Mouse (Mus musculus) limb, embryonic 10.5 days (tissue): ENCODE measurements around the gene Epn3. TPM values are rescaled to one million over a fixed set of nuclear protein-coding genes. Genes with fewer than 3 reads are reported as not detected.
A peak's percentile ranks its signal among the peaks of the same experiment; 100 is the strongest.

Experiments used
- DNase-seq: peaks from one replicate; pipeline ENCODE4 v3.0.0-alpha.2; 2017; ENCODE audit warnings: low spot score
- H3K27ac ChIP-seq: fragments of 300-500 bp; sonication (generic); 2 replicates; pipeline ENCODE4 v1.5.1; 2016; ENCODE audit warnings: mild to moderate bottlenecking
- H3K27me3 ChIP-seq: fragments of 300-500 bp; sonication (generic); 2 replicates; pipeline ENCODE4 v1.6.1; 2016; ENCODE audit warnings: low read depth, mild to moderate bottlenecking; ENCODE audit not compliant: poor library complexity, severe bottlenecking
- H3K36me3 ChIP-seq: fragments of 300-500 bp; sonication (generic); 2 replicates; pipeline ENCODE4 v1.6.1; 2016; ENCODE audit warnings: mild to moderate bottlenecking, moderate library complexity
- H3K4me1 ChIP-seq: fragments of 300-500 bp; sonication (generic); 2 replicates; pipeline ENCODE4 v1.6.1; 2016
- H3K4me3 ChIP-seq: fragments of 300-500 bp; sonication (generic); 2 replicates; pipeline ENCODE4 v1.5.1; 2016; ENCODE audit warnings: mild to moderate bottlenecking, moderate library complexity
- H3K9me3 ChIP-seq: fragments of 300-500 bp; sonication (generic); replicated peaks from 2 replicates; pipeline ENCODE4 v1.6.1; 2016; ENCODE audit warnings: mild to moderate bottlenecking
- WGBS: fragments of 180-500 bp; shearing (Covaris S2); methylation state at CpG from one replicate; pipeline ENCODE4 v1.1.7; 2016; 5-methylcytosine and 5-hydroxymethylcytosine counted together
- polyA plus RNA-seq: library from polyadenylated mRNA; unstranded; fragments of >200 nt; fragmentation: Nextera tagmentation; extraction: Ambion mirVana; gene quantifications from 2 replicates; pipeline ENCODE4 v1.2.1, GENCODE M21; 2016

Gene Epn3
- polyA plus RNA-seq, 1 experiment from 2014 or later = 3.6 TPM

GRCm38 (mm10) chr11:94489745-94490144, 10.0 kb downstream of the Epn3 start:
- WGBS = 45% methylated on average over 4 of the region's 4 CpGs
- Histone ChIP-seq H3K27me3 (peaks cover 64% of the 10 kb centered on the region), H3K4me1 (peaks cover 55% of the 10 kb centered on the region), H3K9me3 (no peaks in the 10 kb centered on the region), H3K36me3 (no peaks in the 10 kb centered on the region), H3K27ac (peak overlapping the region; percentile 66), H3K4me3 (no peak overlapping the region)
- DNase-seq = peak; percentile 45

DNA sequence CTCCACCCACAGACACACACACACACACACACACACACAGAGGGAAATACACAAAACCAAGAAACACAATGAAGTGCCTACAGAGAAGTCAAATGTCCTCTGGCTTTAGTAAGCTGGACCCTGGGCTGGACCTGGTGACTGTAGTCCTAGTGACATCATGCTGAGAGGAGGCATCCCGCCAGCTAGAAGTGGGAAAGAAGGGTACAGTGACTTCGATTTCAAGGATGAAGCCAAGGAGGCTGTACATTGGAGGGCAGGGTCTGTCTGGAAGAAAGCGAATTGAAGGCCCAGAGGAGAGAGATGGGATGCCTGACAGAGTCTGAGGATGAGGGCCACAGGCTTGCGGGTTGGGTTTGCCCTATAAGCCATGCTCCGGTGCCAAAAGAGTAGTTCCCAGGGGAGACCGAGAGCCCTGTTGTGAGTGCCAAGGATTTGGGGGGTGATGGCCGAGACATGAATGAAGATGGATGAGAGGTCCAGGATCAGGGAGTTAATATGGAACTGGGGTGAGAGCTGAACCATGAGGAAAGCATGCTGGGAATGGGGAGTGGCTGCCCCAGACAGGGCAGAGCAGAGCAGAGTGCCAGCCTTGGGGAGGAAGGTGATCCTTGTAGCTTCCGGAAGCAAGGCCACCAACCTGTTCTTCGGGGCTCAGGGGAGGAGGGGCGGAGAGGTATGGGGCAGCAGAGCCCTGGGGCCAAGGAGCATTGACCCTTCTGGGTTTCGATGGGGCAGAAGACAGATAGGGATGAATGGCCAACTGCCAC, 10.8 kb downstream of the Epn3 start:
- Histone ChIP-seq H3K36me3 (no peaks in the 10 kb centered on the region), H3K9me3 (no peaks in the 10 kb centered on the region), H3K27ac (no peak overlapping the region), H3K27me3 (peaks cover 60% of the 10 kb centered on the region), H3K4me1 (peaks cover 60% of the 10 kb centered on the region), H3K4me3 (no peak overlapping the region)
- WGBS = 87% methylated on average over 11 of the region's 11 CpGs
- no peak for DNase-seq

GRCm38 (mm10) chr11:94486001-94486400, 13.8 kb downstream of the Epn3 start, which contains the start of gene Spata20:
TSS of gene Spata20 (minus strand) at chr11:94486179.
- 6% methylated on average over 24 of the region's 24 CpGs for WGBS
- H3K27me3 ChIP-seq = peaks cover 46% of the 10 kb centered on the region
- no peaks in the 10 kb centered on the region for H3K36me3 ChIP-seq
- no peaks in the 10 kb centered on the region for H3K9me3 ChIP-seq
- DNase-seq = peak; percentile 93
- H3K27ac ChIP-seq = 0 out of 2 replicates have a peak within 1 kb of the TSS, but pooled peaks have one; percentile 5
- H3K4me3 ChIP-seq = no peak within 1 kb of the TSS
- H3K4me1 ChIP-seq = peaks cover 59% of the 10 kb centered on the region

GRCm38 (mm10) chr11:94485223-94485622, 14.6 kb downstream of the Epn3 start:
- Histone ChIP-seq H3K36me3 (no peaks in the 10 kb centered on the region), H3K9me3 (no peaks in the 10 kb centered on the region), H3K4me1 (peaks cover 54% of the 10 kb centered on the region), H3K27me3 (peaks cover 42% of the 10 kb centered on the region), H3K27ac (0 out of 2 replicates have a peak overlapping the region, but pooled peaks have one; percentile 5), H3K4me3 (no peak overlapping the region)
- DNase-seq = no peak
- WGBS = 83% methylated on average over 5 of the region's 5 CpGs

GRCm38 (mm10) chr11:94484636-94485035, 15.1 kb downstream of the Epn3 start:
- no peak for DNase-seq
- Histone ChIP-seq H3K36me3 (no peaks in the 10 kb centered on the region), H3K4me1 (peaks cover 48% of the 10 kb centered on the region), H3K9me3 (no peaks in the 10 kb centered on the region), H3K4me3 (no peak overlapping the region), H3K27me3 (peaks cover 40% of the 10 kb centered on the region), H3K27ac (no peak overlapping the region)
- 89% methylated on average over 9 of the region's 9 CpGs for WGBS

DNA sequence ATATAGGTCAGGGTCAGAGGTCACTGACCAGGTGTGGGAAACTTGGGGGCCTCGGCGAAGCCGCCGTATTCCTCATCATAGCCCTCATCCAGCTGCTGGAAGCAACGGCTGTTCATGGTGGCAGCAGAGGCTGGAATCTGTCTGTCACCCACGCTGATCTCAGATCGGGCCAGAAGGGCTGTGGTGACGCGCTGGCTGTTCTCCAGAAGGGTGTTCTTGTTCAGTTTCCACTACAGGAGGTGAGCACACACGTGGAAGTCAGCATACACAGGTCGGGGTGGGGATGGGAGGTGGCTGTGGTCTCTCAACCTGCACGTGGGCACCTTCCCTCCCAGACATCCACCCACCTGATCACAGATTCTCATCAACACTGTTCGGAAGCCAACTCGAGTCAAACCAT, 15.9 kb downstream of the Epn3 start:
- peaks cover 36% of the 10 kb centered on the region for H3K27me3 ChIP-seq
- WGBS = 58% methylated on average over 14 of the region's 14 CpGs
- no peaks in the 10 kb centered on the region for H3K9me3 ChIP-seq
- no peaks in the 10 kb centered on the region for H3K36me3 ChIP-seq
- peak overlapping the region; percentile 42; the same call in 1 of the 2 replicates for H3K27ac ChIP-seq
- peaks cover 41% of the 10 kb centered on the region for H3K4me1 ChIP-seq
- no peak for DNase-seq
- H3K4me3 ChIP-seq = 0 out of 2 replicates have a peak overlapping the region, but pooled peaks have one; percentile 9

DNA sequence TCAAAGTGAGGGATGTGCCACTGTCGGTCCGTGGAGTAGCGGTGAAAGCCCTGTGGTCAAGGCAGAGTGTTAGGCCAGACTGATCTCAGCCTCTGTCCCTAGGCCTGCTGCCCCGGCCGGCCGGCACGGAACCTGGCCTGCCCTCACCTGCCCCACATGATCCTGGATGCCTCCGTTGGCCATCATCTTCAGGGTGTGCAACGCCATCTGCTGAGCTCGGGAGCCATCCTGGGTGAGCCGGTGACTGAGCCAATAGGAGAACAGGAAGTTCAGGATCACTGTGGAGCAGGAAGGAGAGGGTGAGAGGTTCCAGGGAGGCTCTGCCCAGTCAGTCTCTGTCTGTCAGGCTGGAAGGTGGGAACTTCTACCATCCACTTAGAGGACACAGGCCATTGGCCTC, 16.3 kb downstream of the Epn3 start:
- 61% methylated on average over 11 of the region's 11 CpGs for WGBS
- Histone ChIP-seq H3K27ac (peak overlapping the region; percentile 42; the same call in 1 of the 2 replicates), H3K27me3 (peaks cover 38% of the 10 kb centered on the region), H3K36me3 (no peaks in the 10 kb centered on the region), H3K4me3 (no peak overlapping the region), H3K4me1 (peaks cover 38% of the 10 kb centered on the region), H3K9me3 (no peaks in the 10 kb centered on the region)
- DNase-seq = no peak

DNA sequence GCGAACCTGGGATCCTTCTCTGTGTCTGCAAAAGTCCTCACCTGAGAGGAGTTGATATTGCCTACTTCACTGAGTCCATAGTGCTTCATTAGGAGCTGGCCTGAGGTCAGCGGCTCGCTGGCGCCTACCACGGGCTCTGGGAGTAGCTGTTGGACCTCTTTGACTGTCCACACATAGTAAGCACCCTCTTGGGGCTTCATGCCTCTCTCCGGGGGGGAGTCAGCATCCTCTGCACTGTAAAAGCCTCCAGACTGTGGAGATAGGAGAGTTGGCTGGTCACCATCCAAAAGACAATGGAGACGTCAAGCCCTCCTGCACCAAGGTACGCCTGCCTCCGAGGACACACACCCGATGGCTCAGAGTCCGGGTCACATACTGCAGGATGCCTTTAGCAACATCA, 17.0 kb downstream of the Epn3 start:
- no peaks in the 10 kb centered on the region for H3K36me3 ChIP-seq
- H3K27ac ChIP-seq = no peak overlapping the region
- H3K9me3 ChIP-seq = no peaks in the 10 kb centered on the region
- DNase-seq = no peak
- 94% methylated on average over 11 of the region's 11 CpGs for WGBS
- H3K4me1 ChIP-seq = peaks cover 36% of the 10 kb centered on the region
- peaks cover 45% of the 10 kb centered on the region for H3K27me3 ChIP-seq
- no peak overlapping the region for H3K4me3 ChIP-seq

DNA sequence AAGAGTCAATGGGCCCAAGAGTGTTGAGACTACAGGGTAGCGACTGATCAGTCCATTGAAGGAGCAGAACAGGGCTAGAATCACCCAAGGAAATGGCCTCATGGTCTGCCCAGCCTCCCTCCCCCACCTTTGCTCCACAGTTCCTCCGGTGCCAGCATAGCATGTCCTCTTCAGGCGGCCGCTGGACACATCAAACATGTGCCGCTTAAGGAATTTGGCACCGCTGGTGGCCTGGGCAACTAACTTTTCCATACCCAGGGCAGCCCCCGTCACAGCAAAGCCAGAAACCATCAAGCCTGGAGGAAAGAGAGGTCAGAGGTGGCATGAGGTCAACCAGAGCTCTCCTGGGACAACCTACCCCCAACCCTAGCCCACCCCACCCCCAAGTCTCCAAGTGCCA, 17.8 kb downstream of the Epn3 start:
- no peak for DNase-seq
- Histone ChIP-seq H3K27ac (no peak overlapping the region), H3K27me3 (peaks cover 53% of the 10 kb centered on the region), H3K9me3 (no peaks in the 10 kb centered on the region), H3K36me3 (no peaks in the 10 kb centered on the region), H3K4me1 (peaks cover 36% of the 10 kb centered on the region), H3K4me3 (no peak overlapping the region)
- 88% methylated on average over 7 of the region's 7 CpGs for WGBS

- Histone ChIP-seq H3K27ac (no peak overlapping the region), H3K9me3 (no peaks in the 10 kb centered on the region), H3K4me3 (no peak overlapping the region), H3K36me3 (no peaks in the 10 kb centered on the region), H3K27me3 (peaks cover 64% of the 10 kb centered on the region), H3K4me1 (peaks cover 43% of the 10 kb centered on the region)
- 94% methylated on average over 9 of the region's 9 CpGs for WGBS
- no peak for DNase-seq
These were observed 19.4 kb downstream of the Epn3 start for GRCm38 (mm10) chr11:94480382-94480781.

GRCm38 (mm10) chr11:94477651-94478050, 22.1 kb downstream of the Epn3 start:
- Histone ChIP-seq H3K4me1 (peaks cover 56% of the 10 kb centered on the region), H3K27ac (peak overlapping the region; percentile 54), H3K27me3 (peaks cover 61% of the 10 kb centered on the region), H3K4me3 (peak overlapping the region; percentile 14; the same call in 1 of the 2 replicates), H3K36me3 (no peaks in the 10 kb centered on the region), H3K9me3 (no peaks in the 10 kb centered on the region)
- WGBS = 55% methylated on average over 6 of the region's 6 CpGs
- no peak for DNase-seq

- no peak overlapping the region for H3K4me3 ChIP-seq
- H3K9me3 ChIP-seq = no peaks in the 10 kb centered on the region
- no peaks in the 10 kb centered on the region for H3K36me3 ChIP-seq
- H3K27ac ChIP-seq = 0 out of 2 replicates have a peak overlapping the region, but pooled peaks have one; percentile 0
- peaks cover 73% of the 10 kb centered on the region for H3K4me1 ChIP-seq
- DNase-seq = no peak
- peaks cover 56% of the 10 kb centered on the region for H3K27me3 ChIP-seq
- WGBS = 23% methylated on average over 11 of the region's 11 CpGs
These were observed 24.1 kb downstream of the Epn3 start for GRCm38 (mm10) chr11:94475722-94476121.

GRCm38 (mm10) chr11:94474544-94474910, 25.2 kb downstream of the Epn3 start:
- H3K9me3 ChIP-seq = no peaks in the 10 kb centered on the region
- peaks cover 56% of the 10 kb centered on the region for H3K27me3 ChIP-seq
- no peaks in the 10 kb centered on the region for H3K36me3 ChIP-seq
- peak overlapping the region; percentile 94 for H3K27ac ChIP-seq
- peaks cover 84% of the 10 kb centered on the region for H3K4me1 ChIP-seq
- 2% methylated on average over 11 of the region's 11 CpGs for WGBS
- H3K4me3 ChIP-seq = peak overlapping the region; percentile 89
- DNase-seq = no peak
